Mouse (Mus musculus): ENCODE data around the gene Ano4. TPM values are rescaled to one million over a fixed set of nuclear protein-coding genes. Genes with fewer than 3 reads are reported as not detected.
"Not testable (repeated sequence)": the region's sequence is repeated elsewhere in the genome, so short reads cannot be mapped to it uniquely, and the experiment has no call there.

Gene Ano4
- polyA plus RNA-seq, 1 experiment = 0.31 TPM

DNA sequence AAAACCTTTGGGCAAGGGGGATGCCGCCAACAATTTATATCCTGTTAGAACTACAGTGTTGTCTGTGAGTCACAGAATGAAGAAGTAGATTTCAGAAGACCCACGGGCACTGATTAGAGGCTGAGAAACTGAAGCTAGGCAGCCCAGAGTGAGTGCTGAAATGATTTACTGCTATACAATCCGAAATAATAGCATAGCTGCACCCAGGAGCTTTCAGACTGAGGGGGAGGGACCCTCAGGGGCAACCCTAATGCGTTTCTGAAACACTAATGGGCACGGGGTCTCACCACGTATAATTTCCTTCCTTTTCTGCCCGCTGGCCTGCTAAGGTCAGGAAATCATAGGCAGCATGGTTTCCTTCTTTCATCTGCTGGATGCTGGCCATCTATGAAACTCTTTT lies 242.5 kb downstream of the Ano4 start:
- no peaks in the 10 kb centered on the region for H3K36me3 ChIP-seq (ENCODE audit: control insufficient read depth, insufficient read depth, low read length)
- no peaks in the 10 kb centered on the region for H3K4me1 ChIP-seq (ENCODE audit: control insufficient read depth, insufficient read depth, low read length)
- H3K4me3 ChIP-seq (ENCODE audit: control insufficient read depth, low read depth, low read length) = no peak overlapping the region
- H3K27me3 ChIP-seq (ENCODE audit: control insufficient read depth, insufficient read depth, low read length) = no peaks in the 10 kb centered on the region
- TF ChIP-seq POLR2A (IDR thresholded peaks at IDR 0.05; ENCODE audit: control insufficient read depth, low read depth, low read length) (no peak), CTCF (IDR thresholded peaks at IDR 0.05; ENCODE audit: control insufficient read depth, insufficient read depth, insufficient replicate concordance, low read depth, low read length) (no peak)
- H3K27ac ChIP-seq (ENCODE audit: control insufficient read depth, insufficient read depth, low read depth, low read length) = no peak overlapping the region

DNA sequence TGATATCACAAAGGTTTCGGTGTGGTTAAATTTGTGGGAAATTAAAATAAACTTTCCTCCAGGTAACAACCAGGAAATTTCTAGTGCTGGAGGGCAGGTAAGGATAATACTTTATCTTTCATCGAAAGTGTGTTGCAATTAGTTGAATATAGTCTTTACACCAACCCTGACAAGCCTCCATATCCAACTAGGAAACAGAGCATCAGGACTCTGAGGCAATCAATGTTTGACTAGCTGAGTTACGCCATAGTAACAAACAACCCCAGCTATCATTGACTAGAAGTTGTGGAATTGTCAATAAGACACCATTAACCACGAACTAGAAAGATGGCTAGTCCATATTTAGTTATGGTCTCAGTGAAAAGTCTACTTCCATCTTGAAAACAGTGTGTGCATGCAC lies 246.4 kb downstream of the Ano4 start:
- Histone ChIP-seq H3K4me3 (ENCODE audit: control insufficient read depth, low read depth, low read length) (no peak overlapping the region), H3K4me1 (ENCODE audit: control insufficient read depth, insufficient read depth, low read length) (no peaks in the 10 kb centered on the region), H3K27me3 (ENCODE audit: control insufficient read depth, insufficient read depth, low read length) (no peaks in the 10 kb centered on the region), H3K27ac (ENCODE audit: control insufficient read depth, insufficient read depth, low read depth, low read length) (no peak overlapping the region), H3K36me3 (ENCODE audit: control insufficient read depth, insufficient read depth, low read length) (no peaks in the 10 kb centered on the region)
- TF ChIP-seq POLR2A (IDR thresholded peaks at IDR 0.05; ENCODE audit: control insufficient read depth, low read depth, low read length) = no peak
- TF ChIP-seq CTCF (IDR thresholded peaks at IDR 0.05; ENCODE audit: control insufficient read depth, insufficient read depth, insufficient replicate concordance, low read depth, low read length) = no peak

DNA sequence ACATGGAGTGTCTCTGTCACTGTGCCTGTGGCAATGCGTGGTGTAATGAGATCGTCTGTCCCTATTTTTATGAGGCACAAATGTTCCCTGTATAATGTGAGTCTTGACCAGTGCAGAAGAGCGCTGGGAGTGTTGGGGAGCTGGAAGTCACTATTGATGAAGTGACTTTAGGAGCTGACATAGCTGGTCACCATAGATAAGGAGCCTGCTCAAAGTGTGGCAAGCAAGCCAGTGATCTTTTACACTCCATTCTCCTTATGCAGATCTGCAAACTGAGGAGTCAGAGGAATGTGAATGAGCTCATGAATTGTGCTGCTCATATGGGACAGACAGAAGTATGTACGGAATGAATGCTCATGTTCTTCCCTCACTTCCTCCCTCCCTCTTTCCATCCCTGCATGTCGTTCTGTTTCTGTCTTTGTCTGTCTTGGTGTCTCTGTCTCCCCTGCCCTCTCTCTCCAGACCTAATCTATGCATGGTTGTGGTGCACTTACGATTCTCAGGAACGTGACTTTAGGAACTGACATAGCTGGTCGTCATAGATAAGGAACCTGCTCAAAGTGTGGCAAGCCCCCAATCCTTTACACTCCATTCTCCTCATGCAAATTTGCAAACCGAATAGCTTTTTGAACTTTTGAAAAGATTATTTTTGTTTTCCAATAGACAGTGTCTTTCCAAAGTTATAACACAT lies 252.1 kb downstream of the Ano4 start:
- no peak overlapping the region for H3K27ac ChIP-seq (ENCODE audit: control insufficient read depth, insufficient read depth, low read depth, low read length)
- no peaks in the 10 kb centered on the region for H3K27me3 ChIP-seq (ENCODE audit: control insufficient read depth, insufficient read depth, low read length)
- H3K4me3 ChIP-seq (ENCODE audit: control insufficient read depth, low read depth, low read length) = no peak overlapping the region
- H3K4me1 ChIP-seq (ENCODE audit: control insufficient read depth, insufficient read depth, low read length) = no peaks in the 10 kb centered on the region
- no peak for TF ChIP-seq POLR2A (IDR thresholded peaks at IDR 0.05; ENCODE audit: control insufficient read depth, low read depth, low read length)
- TF ChIP-seq CTCF (IDR thresholded peaks at IDR 0.05; ENCODE audit: control insufficient read depth, insufficient read depth, insufficient replicate concordance, low read depth, low read length) = no peak
- no peaks in the 10 kb centered on the region for H3K36me3 ChIP-seq (ENCODE audit: control insufficient read depth, insufficient read depth, low read length)

DNA sequence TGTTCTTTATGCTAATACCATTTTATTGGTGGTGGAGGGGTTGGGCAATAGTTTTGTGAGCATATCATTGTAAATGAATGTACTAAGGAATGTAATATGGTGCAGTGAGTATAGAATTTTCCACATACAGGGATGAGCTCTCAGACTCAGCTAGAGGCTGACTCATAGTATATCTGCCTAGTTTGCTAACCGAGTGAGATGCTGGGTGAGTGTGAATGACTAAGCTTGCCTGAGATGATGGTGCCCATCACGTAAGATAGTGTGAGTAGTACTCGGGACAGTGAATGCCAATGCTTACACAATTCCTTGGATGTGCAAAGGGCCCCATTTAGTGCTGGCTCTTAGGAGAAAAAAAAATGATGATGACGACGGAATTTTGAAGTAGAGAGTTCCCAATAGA lies 267.1 kb downstream of the Ano4 start:
- TF ChIP-seq POLR2A (IDR thresholded peaks at IDR 0.05; ENCODE audit: control insufficient read depth, low read depth, low read length) = no peak
- TF ChIP-seq CTCF (IDR thresholded peaks at IDR 0.05; ENCODE audit: control insufficient read depth, insufficient read depth, insufficient replicate concordance, low read depth, low read length) = no peak
- H3K4me1 ChIP-seq (ENCODE audit: control insufficient read depth, insufficient read depth, low read length) = no peaks in the 10 kb centered on the region
- H3K27me3 ChIP-seq (ENCODE audit: control insufficient read depth, insufficient read depth, low read length) = no peaks in the 10 kb centered on the region
- H3K36me3 ChIP-seq (ENCODE audit: control insufficient read depth, insufficient read depth, low read length) = no peaks in the 10 kb centered on the region
- H3K27ac ChIP-seq (ENCODE audit: control insufficient read depth, insufficient read depth, low read depth, low read length) = no peak overlapping the region
- no peak overlapping the region for H3K4me3 ChIP-seq (ENCODE audit: control insufficient read depth, low read depth, low read length)

DNA sequence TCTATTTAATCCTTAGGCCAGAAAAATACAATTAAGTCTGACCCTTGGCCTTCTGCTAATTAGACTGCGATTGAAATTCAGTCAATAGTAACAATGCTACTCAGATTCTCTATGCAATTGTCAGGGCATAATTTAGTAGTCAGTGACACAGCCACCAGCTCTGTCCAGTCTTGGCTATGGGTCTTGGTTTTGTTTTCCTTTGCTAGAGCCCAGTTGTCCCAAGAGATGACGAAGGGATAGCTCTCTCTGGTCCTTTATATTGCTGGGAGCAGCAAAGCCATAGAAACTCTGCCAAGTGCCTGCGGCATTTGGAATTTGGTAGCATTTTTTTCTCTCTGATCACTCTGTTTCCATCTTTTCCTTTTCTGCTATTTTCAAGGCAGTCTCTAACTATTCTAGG lies 288.7 kb downstream of the Ano4 start:
- H3K27me3 ChIP-seq (ENCODE audit: control insufficient read depth, insufficient read depth, low read length) = no peaks in the 10 kb centered on the region
- no peaks in the 10 kb centered on the region for H3K4me1 ChIP-seq (ENCODE audit: control insufficient read depth, insufficient read depth, low read length)
- H3K27ac ChIP-seq (ENCODE audit: control insufficient read depth, insufficient read depth, low read depth, low read length) = no peak overlapping the region
- H3K36me3 ChIP-seq (ENCODE audit: control insufficient read depth, insufficient read depth, low read length) = no peaks in the 10 kb centered on the region
- TF ChIP-seq POLR2A (IDR thresholded peaks at IDR 0.05; ENCODE audit: control insufficient read depth, low read depth, low read length) (no peak), CTCF (IDR thresholded peaks at IDR 0.05; ENCODE audit: control insufficient read depth, insufficient read depth, insufficient replicate concordance, low read depth, low read length) (no peak)
- no peak overlapping the region for H3K4me3 ChIP-seq (ENCODE audit: control insufficient read depth, low read depth, low read length)

DNA sequence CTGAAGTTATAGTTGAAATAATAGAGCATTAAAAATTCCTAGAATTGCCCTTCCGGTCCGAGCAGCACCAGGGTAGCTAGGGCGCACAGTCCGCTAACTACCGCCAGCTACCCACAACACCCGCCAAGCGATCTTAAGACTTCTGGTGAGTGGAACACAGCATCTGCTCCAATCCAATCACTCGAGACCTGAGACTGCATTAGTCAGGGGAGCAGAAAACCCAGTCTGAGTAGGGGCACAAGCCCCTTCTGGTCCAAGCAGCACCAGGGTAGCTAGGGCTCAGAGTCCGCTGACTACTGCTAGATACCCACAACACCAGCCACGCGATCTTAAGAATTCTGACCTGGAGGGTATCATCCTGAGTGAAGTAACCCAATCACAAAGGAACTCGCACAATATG lies 299.6 kb downstream of the Ano4 start:
- not testable (repeated sequence) for H3K36me3 ChIP-seq (ENCODE audit: control insufficient read depth, insufficient read depth, low read length); H3K4me1 ChIP-seq (ENCODE audit: control insufficient read depth, insufficient read depth, low read length); H3K27ac ChIP-seq (ENCODE audit: control insufficient read depth, insufficient read depth, low read depth, low read length); H3K4me3 ChIP-seq (ENCODE audit: control insufficient read depth, low read depth, low read length); H3K27me3 ChIP-seq (ENCODE audit: control insufficient read depth, insufficient read depth, low read length)

DNA sequence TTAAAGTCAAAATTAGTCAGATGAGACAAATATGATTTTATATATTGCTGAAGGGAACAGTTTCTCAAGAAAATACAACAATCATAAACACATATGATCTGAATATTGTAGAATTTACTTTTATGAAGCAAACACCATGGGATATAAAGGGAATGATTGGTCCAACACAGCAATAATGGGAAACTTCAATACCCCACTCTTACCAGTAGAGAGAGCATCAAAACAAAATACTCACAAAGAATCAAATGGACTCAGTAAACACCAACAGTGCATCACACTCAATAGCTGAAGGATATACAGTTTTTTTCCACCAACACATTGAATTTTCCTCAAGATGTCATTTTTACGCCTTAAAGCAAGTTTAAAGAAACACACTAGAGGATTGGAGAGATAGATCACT lies 300.4 kb downstream of the Ano4 start:
- TF ChIP-seq CTCF (IDR thresholded peaks at IDR 0.05; ENCODE audit: control insufficient read depth, insufficient read depth, insufficient replicate concordance, low read depth, low read length) (no peak), POLR2A (IDR thresholded peaks at IDR 0.05; ENCODE audit: control insufficient read depth, low read depth, low read length) (no peak)
- Histone ChIP-seq H3K27ac (ENCODE audit: control insufficient read depth, insufficient read depth, low read depth, low read length) (no peak overlapping the region), H3K36me3 (ENCODE audit: control insufficient read depth, insufficient read depth, low read length) (no peaks in the 10 kb centered on the region), H3K4me3 (ENCODE audit: control insufficient read depth, low read depth, low read length) (no peak overlapping the region), H3K27me3 (ENCODE audit: control insufficient read depth, insufficient read depth, low read length) (no peaks in the 10 kb centered on the region), H3K4me1 (ENCODE audit: control insufficient read depth, insufficient read depth, low read length) (no peaks in the 10 kb centered on the region)

DNA sequence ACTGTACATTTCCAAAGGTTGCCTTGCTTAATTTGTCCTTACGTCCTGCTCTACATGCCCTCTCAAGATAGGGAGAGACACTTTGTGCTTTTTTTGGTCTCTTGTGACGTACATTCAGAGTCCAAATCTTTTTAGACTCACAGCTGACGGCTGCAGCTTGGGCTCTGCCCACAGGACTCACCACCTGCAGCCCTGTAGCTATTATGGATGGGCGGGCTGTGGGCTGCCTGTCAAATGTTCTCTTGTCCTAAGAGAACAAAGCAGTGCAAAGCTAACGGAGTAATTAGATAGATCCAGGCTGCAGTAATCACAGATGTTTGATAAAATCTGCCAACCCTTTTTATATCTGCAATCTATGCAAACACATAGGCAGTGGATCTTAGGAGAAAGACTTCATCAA lies 325.6 kb downstream of the Ano4 start:
- Histone ChIP-seq H3K4me3 (ENCODE audit: control insufficient read depth, low read depth, low read length) (no peak overlapping the region), H3K27ac (ENCODE audit: control insufficient read depth, insufficient read depth, low read depth, low read length) (no peak overlapping the region), H3K36me3 (ENCODE audit: control insufficient read depth, insufficient read depth, low read length) (no peaks in the 10 kb centered on the region), H3K27me3 (ENCODE audit: control insufficient read depth, insufficient read depth, low read length) (no peaks in the 10 kb centered on the region), H3K4me1 (ENCODE audit: control insufficient read depth, insufficient read depth, low read length) (no peaks in the 10 kb centered on the region)
- TF ChIP-seq CTCF (IDR thresholded peaks at IDR 0.05; ENCODE audit: control insufficient read depth, insufficient read depth, insufficient replicate concordance, low read depth, low read length) = no peak
- TF ChIP-seq POLR2A (IDR thresholded peaks at IDR 0.05; ENCODE audit: control insufficient read depth, low read depth, low read length) = no peak

Measured in testis, adult 2 months (tissue).